Mouse (Mus musculus) liver, embryonic 16.5 days (tissue): ENCODE data around the gene Prrxl1. TPM values are rescaled to one million over a fixed set of nuclear protein-coding genes. Genes with fewer than 3 reads are reported as not detected.

Source experiments
- ATAC-seq: fragments of 200-750 bp; cut with Nextera tagmentation; 2 replicates; pipeline ENCODE4 v1.8.0; 2017; ENCODE audit warnings: low read depth, mild to moderate bottlenecking, moderate number of reproducible peaks, moderate library complexity
- H3K27ac ChIP-seq: fragments of 300-500 bp; sonication (generic); 2 replicates; pipeline ENCODE4 v1.5.1; 2014; ENCODE audit warnings: mild to moderate bottlenecking, low read length
- H3K27me3 ChIP-seq: fragments of 300-500 bp; sonication (generic); 2 replicates; pipeline ENCODE4 v1.6.1; 2014; ENCODE audit warnings: low read depth, low read length, mixed read lengths; ENCODE audit not compliant: control insufficient read depth, insufficient read depth
- H3K36me3 ChIP-seq: fragments of 300-500 bp; sonication (generic); 2 replicates; pipeline ENCODE4 v1.6.1; 2014; ENCODE audit warnings: mild to moderate bottlenecking; ENCODE audit not compliant: control insufficient read depth, insufficient read depth
- H3K4me1 ChIP-seq: fragments of 300-500 bp; sonication (generic); 2 replicates; pipeline ENCODE4 v1.6.1; 2014; ENCODE audit warnings: low read depth, low read length, mixed read lengths; ENCODE audit not compliant: control insufficient read depth
- H3K4me2 ChIP-seq: fragments of 300-500 bp; sonication (generic); 2 replicates; pipeline ENCODE4 v1.6.1; 2014; ENCODE audit warnings: low read depth, low read length, mixed read lengths
- H3K4me3 ChIP-seq: fragments of 300-500 bp; sonication (generic); 2 replicates; pipeline ENCODE4 v1.5.1; 2014; ENCODE audit warnings: low read depth, mild to moderate bottlenecking, low read length
- H3K9ac ChIP-seq: fragments of 300-500 bp; sonication (generic); 2 replicates; pipeline ENCODE4 v1.6.1; 2014; ENCODE audit warnings: low read depth, low read length
- H3K9me3 ChIP-seq: fragments of 300-500 bp; sonication (generic); replicated peaks from 2 replicates; pipeline ENCODE4 v1.6.1; 2016; ENCODE audit warnings: low read length; ENCODE audit not compliant: control insufficient read depth
- WGBS: fragments of 180-500 bp; shearing (Covaris S2); extraction: QIAGEN DNeasy Blood & Tissue Kit; methylation state at CpG from one replicate; pipeline ENCODE4 v1.1.7; 2014; ENCODE audit not compliant: insufficient replicate concordance; 5-methylcytosine and 5-hydroxymethylcytosine counted together
- polyA plus RNA-seq: library from polyadenylated mRNA; unstranded; fragments of >200 nt; fragmentation: Nextera tagmentation; extraction: Ambion mirVana; gene quantifications from 2 replicates; pipeline ENCODE4 v1.2.1, GENCODE M21; 2015

Prrxl1 gene
- polyA plus RNA-seq, 1 experiment from 2014 or later, result not detected

DNA sequence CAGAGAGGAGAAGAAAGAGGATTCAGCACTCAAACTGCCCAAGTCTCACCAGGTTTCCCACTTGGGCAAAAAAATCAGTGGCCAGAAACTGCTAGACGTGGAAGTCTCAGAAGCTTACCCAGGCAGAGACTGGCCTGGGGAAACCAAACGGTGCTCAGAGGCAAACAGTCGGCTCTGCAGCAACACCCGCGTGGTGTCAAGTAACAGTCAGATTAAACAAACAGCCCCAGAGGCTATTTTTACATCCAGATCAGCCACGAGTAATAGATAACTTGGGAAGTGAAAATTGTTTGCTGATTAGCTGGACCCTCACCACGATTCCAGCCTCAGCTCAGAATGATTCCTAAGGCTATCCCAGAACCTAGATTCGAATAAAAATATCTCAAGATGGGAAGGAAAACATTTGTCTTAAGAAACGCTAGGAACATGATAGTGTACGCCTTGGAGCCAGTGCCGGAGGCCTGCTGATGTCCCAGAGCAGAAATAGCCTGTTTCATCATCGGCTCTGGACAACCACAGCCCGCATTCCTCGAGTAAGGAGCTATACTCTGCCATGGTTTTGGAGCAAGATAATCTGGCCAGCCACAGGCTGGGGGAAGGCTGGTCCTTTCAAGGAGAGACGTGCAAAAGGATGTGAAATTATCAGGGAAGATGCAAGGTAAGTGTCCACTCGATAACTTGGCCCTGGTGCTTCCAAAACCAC lies 86.1 kb downstream of the Prrxl1 start, which contains the start of gene 3425401B19Rik:
Gene 3425401B19Rik (minus strand): TSS at position 170 of the 703 bp plus-strand sequence.
- Histone ChIP-seq H3K4me1 (no peaks in the 10 kb centered on the region), H3K4me2 (no peak within 1 kb of the TSS), H3K36me3 (no peaks in the 10 kb centered on the region), H3K27me3 (no peaks in the 10 kb centered on the region), H3K4me3 (no peak within 1 kb of the TSS), H3K27ac (no peak within 1 kb of the TSS), H3K9me3 (no peaks in the 10 kb centered on the region), H3K9ac (no peak within 1 kb of the TSS)
- WGBS, result 41% methylated on average over 16 of the region's 16 CpGs
- ATAC-seq, result no peak

DNA sequence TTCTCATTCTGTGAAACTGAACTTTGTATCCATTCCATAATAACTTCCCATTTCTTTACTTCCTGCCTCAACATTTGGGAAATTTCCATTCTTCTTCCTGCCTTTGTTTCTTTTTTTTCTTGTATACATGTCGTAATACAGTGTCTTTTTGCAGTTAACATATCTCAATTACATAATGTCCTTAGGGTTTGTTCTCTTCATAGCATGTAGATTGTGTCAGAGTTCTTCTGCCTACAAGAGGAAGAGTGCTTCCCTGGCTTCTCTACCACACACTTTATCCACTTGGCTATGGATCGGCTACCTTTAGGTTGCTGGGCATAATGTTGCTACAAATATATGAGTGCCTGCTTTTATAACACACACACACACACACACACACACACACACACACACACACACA lies 96.7 kb downstream of the Prrxl1 start:
- Histone ChIP-seq H3K9ac (no peak overlapping the region), H3K4me1 (no peaks in the 10 kb centered on the region), H3K36me3 (no peaks in the 10 kb centered on the region), H3K9me3 (no peaks in the 10 kb centered on the region), H3K4me2 (no peak overlapping the region), H3K27me3 (no peaks in the 10 kb centered on the region), H3K4me3 (no peak overlapping the region), H3K27ac (no peak overlapping the region)
- no peak for ATAC-seq
- WGBS, result 58% methylated on average over 2 of the region's 2 CpGs

DNA sequence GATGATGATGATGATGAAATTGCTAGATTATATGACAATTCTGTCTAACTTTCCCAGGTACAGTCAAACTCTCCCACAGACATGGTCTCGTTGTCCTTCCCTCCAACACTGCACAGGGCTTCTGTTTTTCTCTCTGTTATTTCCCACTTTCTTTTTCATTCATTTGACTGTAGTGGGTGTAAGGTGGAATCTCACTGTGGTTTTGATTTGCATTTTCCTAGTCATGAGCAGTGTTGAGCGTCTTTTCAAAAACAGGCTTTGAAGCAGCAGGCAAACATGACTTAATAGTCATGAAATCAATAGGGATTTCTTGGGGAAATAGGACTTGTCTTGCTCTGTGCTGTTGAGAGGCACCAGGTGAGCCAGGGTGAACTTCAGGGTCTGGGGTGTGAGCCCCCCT lies 97.1 kb downstream of the Prrxl1 start:
- H3K4me2 ChIP-seq, result no peak overlapping the region
- H3K27me3 ChIP-seq, result no peaks in the 10 kb centered on the region
- H3K4me1 ChIP-seq, result no peaks in the 10 kb centered on the region
- ATAC-seq, result no peak
- H3K4me3 ChIP-seq, result no peak overlapping the region
- H3K36me3 ChIP-seq, result no peaks in the 10 kb centered on the region
- H3K9me3 ChIP-seq, result no peaks in the 10 kb centered on the region
- no peak overlapping the region for H3K9ac ChIP-seq
- WGBS, result 65% methylated on average over 2 of the region's 2 CpGs
- H3K27ac ChIP-seq, result no peak overlapping the region

DNA sequence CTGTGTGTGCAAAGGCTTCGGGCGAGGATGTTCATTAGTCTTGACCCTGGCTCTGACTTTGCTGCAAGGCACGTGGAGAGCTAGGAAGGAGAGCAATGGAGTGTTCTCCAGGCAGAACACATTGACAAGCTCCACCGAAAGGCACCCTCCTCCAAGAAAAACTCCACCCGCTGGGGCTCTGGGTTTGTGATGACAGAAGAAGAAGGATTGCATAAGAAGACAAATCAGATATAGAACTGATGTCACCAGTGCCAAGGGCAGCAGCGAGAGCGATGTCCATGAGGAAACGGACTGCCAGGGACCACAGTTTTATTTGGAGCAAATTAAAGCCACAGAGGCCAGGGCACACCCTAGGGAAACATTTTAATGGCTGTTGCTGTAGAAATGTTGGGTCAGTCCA lies 98.6 kb downstream of the Prrxl1 start:
- 61% methylated on average over 8 of the region's 8 CpGs for WGBS
- no peak for ATAC-seq

DNA sequence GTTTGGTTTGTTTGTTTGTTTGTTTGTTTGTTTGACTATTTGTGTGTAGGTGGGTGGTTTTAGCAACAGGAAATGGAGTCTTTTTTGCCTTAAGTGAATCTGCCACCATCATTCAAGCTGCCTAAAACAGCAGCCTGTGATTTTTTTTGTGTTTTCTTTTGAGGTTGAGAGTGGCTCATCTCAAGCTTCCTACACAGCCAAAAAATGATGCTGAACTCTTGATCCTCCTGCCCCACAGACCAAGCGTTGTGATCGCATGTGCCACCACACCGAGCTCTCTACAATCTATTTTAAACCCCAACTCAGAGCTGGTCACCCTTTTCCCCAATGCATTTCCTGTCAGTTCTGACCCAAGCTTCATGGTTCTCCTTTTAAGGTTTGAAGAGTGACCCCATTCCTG lies 99.3 kb downstream of the Prrxl1 start:
- ATAC-seq, result no peak
- H3K9me3 ChIP-seq, result no peaks in the 10 kb centered on the region
- no peak overlapping the region for H3K4me3 ChIP-seq
- H3K27ac ChIP-seq, result no peak overlapping the region
- no peak overlapping the region for H3K9ac ChIP-seq
- H3K36me3 ChIP-seq, result no peaks in the 10 kb centered on the region
- H3K27me3 ChIP-seq, result no peaks in the 10 kb centered on the region
- WGBS, result 30% methylated on average over 3 of the region's 3 CpGs
- no peak overlapping the region for H3K4me2 ChIP-seq
- no peaks in the 10 kb centered on the region for H3K4me1 ChIP-seq

More for the DNA sequence above, 98.6 kb downstream of the Prrxl1 start:
- Histone ChIP-seq H3K4me1 (no peaks in the 10 kb centered on the region), H3K9ac (no peak overlapping the region), H3K36me3 (no peaks in the 10 kb centered on the region), H3K4me2 (no peak overlapping the region), H3K27me3 (no peaks in the 10 kb centered on the region), H3K27ac (no peak overlapping the region), H3K9me3 (no peaks in the 10 kb centered on the region), H3K4me3 (no peak overlapping the region)

Other genes with a start within 250 kb of the Prrxl1 start
- gene 1700024G13Rik, start 211.0 kb upstream of the Prrxl1 start, polyA plus RNA-seq, result not detected in 2 replicates
- gene Slc18a3, start 134.6 kb upstream of the Prrxl1 start, polyA plus RNA-seq, result 0.04 TPM in 1 of 2 replicates, not detected in the other
- not detected in 2 replicates for gene Chat, start 133.4 kb upstream of the Prrxl1 start, polyA plus RNA-seq
- 5.0 and 5.3 TPM in 2 replicates for gene Ercc6, start 85.9 kb upstream of the Prrxl1 start, polyA plus RNA-seq
- gene 3425401B19Rik, start 85.9 kb downstream of the Prrxl1 start, polyA plus RNA-seq, result 0.15 and 0.20 TPM in 2 replicates
- 1.2 and 1.6 TPM in 2 replicates for gene Tmem273, start 186.6 kb downstream of the Prrxl1 start, polyA plus RNA-seq
- 0.11 TPM in 1 of 2 replicates, not detected in the other for gene Fam170b, start 234.6 kb downstream of the Prrxl1 start, polyA plus RNA-seq